Mouse (Mus musculus) MEL (cell line): ENCODE results near the gene Ctns. TPM values are rescaled to one million over a fixed set of nuclear protein-coding genes. Genes with fewer than 3 reads are reported as not detected.

Experiments
- DNase-seq: peaks from one replicate; pipeline ENCODE4 v3.0.0; 2011; ENCODE audit warnings: low read depth, low spot score
- H3K27ac ChIP-seq: 2 replicates; pipeline ENCODE4 v1.5.1; 2012; ENCODE audit warnings: low read depth, mild to moderate bottlenecking, control low read depth, low read length, moderate library complexity; ENCODE audit not compliant: control insufficient read depth
- H3K27me3 ChIP-seq, 2 experiments: fragments of 150-350 bp in 1 of 2; sonication (generic) in 1 of 2; 2 replicates each; pipeline ENCODE4 v1.6.1; 2012; ENCODE audit warnings: low read length in 2 of 2, mild to moderate bottlenecking in 2 of 2, improper control_type of control experiment in 1 of 2, moderate library complexity in 1 of 2; ENCODE audit not compliant: insufficient read depth in 2 of 2, control insufficient read depth in 1 of 2
- H3K36me3 ChIP-seq, 2 experiments: 2 replicates each; pipeline ENCODE4 v1.6.1; 2012 to 2014; ENCODE audit warnings: low read length in 2 of 2, improper control_type of control experiment in 1 of 2, inconsistent platforms in 1 of 2, mild to moderate bottlenecking in 1 of 2; ENCODE audit not compliant: insufficient read depth in 2 of 2, control insufficient read depth in 1 of 2
- H3K4me1 ChIP-seq, 2 experiments: fragments of 150-350 bp in 1 of 2; sonication (generic) in 1 of 2; 2 replicates each; pipeline ENCODE4 v1.6.1; 2012; ENCODE audit warnings: low read length in 2 of 2, improper control_type of control experiment in 1 of 2, mild to moderate bottlenecking in 1 of 2; ENCODE audit not compliant: insufficient read depth in 2 of 2, control insufficient read depth in 1 of 2
- H3K4me3 ChIP-seq, 2 experiments: fragments of 150-350 bp in 1 of 2; sonication (generic) in 1 of 2; 2 replicates each; pipeline ENCODE4 v1.5.1; 2012; ENCODE audit warnings: low read depth in 2 of 2, low read length in 2 of 2, mild to moderate bottlenecking in 2 of 2, moderate library complexity in 2 of 2, control low read depth in 1 of 2, improper control_type of control experiment in 1 of 2; ENCODE audit not compliant: control insufficient read depth in 1 of 2, insufficient read depth in 1 of 2
- H3K79me2 ChIP-seq: 2 replicates; pipeline ENCODE4 v1.6.1; 2012; ENCODE audit warnings: mild to moderate bottlenecking, low read length, moderate library complexity; ENCODE audit not compliant: control insufficient read depth, poor library complexity, insufficient read depth
- H3K9ac ChIP-seq: 2 replicates; pipeline ENCODE4 v1.6.1; 2012; ENCODE audit warnings: low read depth, mild to moderate bottlenecking, control low read depth, low read length, moderate library complexity; ENCODE audit not compliant: control insufficient read depth, poor library complexity, severe bottlenecking
- H3K9me3 ChIP-seq: fragments of 150-350 bp; sonication (generic); replicated peaks from 2 replicates; pipeline ENCODE4 v1.6.1; 2012; ENCODE audit warnings: mild to moderate bottlenecking, low read length, improper control_type of control experiment, moderate library complexity; ENCODE audit not compliant: insufficient read depth
- CTCF ChIP-seq, 3 experiments: IDR thresholded peaks in 2 of 3; conservative IDR thresholded peaks in 1 of 3; 2 replicates each; pipeline ENCODE4 v1.5.1; 2011 to 2012; ENCODE audit warnings: low read length in 3 of 3, low read depth in 2 of 3, mild to moderate bottlenecking in 2 of 3, improper control_type of control experiment in 1 of 3, inconsistent platforms in 1 of 3, mixed read lengths in 1 of 3, moderate library complexity in 1 of 3; ENCODE audit not compliant: control insufficient read depth in 1 of 3, insufficient read depth in 1 of 3, poor library complexity in 1 of 3, severe bottlenecking in 1 of 3
- EP300 ChIP-seq, 2 experiments: IDR thresholded peaks; 2 replicates each; pipeline ENCODE4 v1.6.1; 2011; ENCODE audit warnings: improper control_type of control experiment in 2 of 2, low read length in 2 of 2, low read depth in 1 of 2, mild to moderate bottlenecking in 1 of 2
- GABPA ChIP-seq: IDR thresholded peaks from 2 replicates; pipeline ENCODE4 v1.6.1; 2012; ENCODE audit warnings: low read depth, mild to moderate bottlenecking, inconsistent platforms, low read length, improper control_type of control experiment, moderate library complexity
- GATA1 ChIP-seq: IDR thresholded peaks from 2 replicates; pipeline ENCODE4 v1.6.1; 2011; ENCODE audit warnings: low read depth, low read length, improper control_type of control experiment
- HCFC1 ChIP-seq: IDR thresholded peaks from 2 replicates; pipeline ENCODE4 v1.6.1; 2012; ENCODE audit warnings: low read depth, mild to moderate bottlenecking, inconsistent platforms, low read length, improper control_type of control experiment, moderate library complexity
- KAT2A ChIP-seq: conservative IDR thresholded peaks from 2 replicates; pipeline ENCODE4 v1.6.1; 2012; ENCODE audit warnings: low read depth, low read length, improper control_type of control experiment, inconsistent platforms
- MAFK ChIP-seq: IDR thresholded peaks from 2 replicates; pipeline ENCODE4 v1.6.1; 2011; ENCODE audit warnings: low read depth, mild to moderate bottlenecking, low read length, improper control_type of control experiment, borderline replicate concordance
- MAZ ChIP-seq: IDR thresholded peaks from 2 replicates; pipeline ENCODE4 v1.6.1; 2012; ENCODE audit warnings: low read depth, mild to moderate bottlenecking, inconsistent platforms, low read length, improper control_type of control experiment
- MEF2A ChIP-seq: IDR thresholded peaks from 2 replicates; pipeline ENCODE4 v1.6.1; 2014; ENCODE audit warnings: low read depth, mild to moderate bottlenecking, inconsistent platforms, low read length, improper control_type of control experiment; ENCODE audit not compliant: poor library complexity, insufficient replicate concordance, severe bottlenecking; ENCODE audit errors: extremely low read depth
- MXI1 ChIP-seq: IDR thresholded peaks from 2 replicates; pipeline ENCODE4 v1.6.1; 2011; ENCODE audit warnings: mild to moderate bottlenecking, low read depth, low read length, improper control_type of control experiment
- MYB ChIP-seq: IDR thresholded peaks from 2 replicates; pipeline ENCODE4 v1.6.1; 2011; ENCODE audit warnings: mild to moderate bottlenecking, low read depth, low read length, improper control_type of control experiment
- NELFE ChIP-seq: IDR thresholded peaks from 2 replicates; pipeline ENCODE4 v1.6.1; 2011; ENCODE audit warnings: low read depth, low read length, improper control_type of control experiment
- NRF1 ChIP-seq: IDR thresholded peaks from 2 replicates; pipeline ENCODE4 v1.6.1; 2014; ENCODE audit warnings: low read depth, mild to moderate bottlenecking, inconsistent platforms, low read length, improper control_type of control experiment, moderate library complexity; ENCODE audit not compliant: poor library complexity, insufficient read depth, severe bottlenecking
- POLR2AphosphoS2 ChIP-seq: IDR thresholded peaks from 2 replicates; pipeline ENCODE4 v1.6.1; 2011; ENCODE audit warnings: low read length, improper control_type of control experiment
- POLR2AphosphoS5 ChIP-seq: IDR thresholded peaks from 2 replicates; pipeline ENCODE4 v1.6.1; 2012; ENCODE audit warnings: low read depth, borderline replicate concordance, mild to moderate bottlenecking, inconsistent platforms, low read length, moderate library complexity, mixed read lengths
- RCOR1 ChIP-seq: IDR thresholded peaks from 2 replicates; pipeline ENCODE4 v1.6.1; 2012; ENCODE audit warnings: low read depth, mild to moderate bottlenecking, inconsistent platforms, low read length, improper control_type of control experiment
- TAL1 ChIP-seq: IDR thresholded peaks from 2 replicates; pipeline ENCODE4 v1.6.1; 2012; ENCODE audit warnings: mild to moderate bottlenecking, inconsistent platforms, low read length, moderate library complexity, mixed read lengths
- TBP ChIP-seq: IDR thresholded peaks from 2 replicates; pipeline ENCODE4 v1.8.0; 2011; ENCODE audit warnings: low read depth, low read length, improper control_type of control experiment
- TCF12 ChIP-seq: IDR thresholded peaks from 2 replicates; pipeline ENCODE4 v1.6.1; 2014; ENCODE audit warnings: low read depth, mild to moderate bottlenecking, inconsistent platforms, low read length, improper control_type of control experiment, moderate library complexity
- UBTF ChIP-seq: IDR thresholded peaks from 2 replicates; pipeline ENCODE4 v1.6.1; 2012; ENCODE audit warnings: low read depth, mild to moderate bottlenecking, inconsistent platforms, low read length, improper control_type of control experiment, moderate library complexity, borderline replicate concordance; ENCODE audit not compliant: insufficient read depth
- USF2 ChIP-seq, 2 experiments: IDR thresholded peaks; 2 replicates each; pipeline ENCODE4 v1.6.1; 2011 to 2012; ENCODE audit warnings: improper control_type of control experiment in 2 of 2, low read length in 2 of 2, borderline replicate concordance in 1 of 2, inconsistent platforms in 1 of 2, low read depth in 1 of 2, mild to moderate bottlenecking in 1 of 2; ENCODE audit not compliant: insufficient read depth in 1 of 2
- ZC3H11A ChIP-seq: IDR thresholded peaks from 2 replicates; pipeline ENCODE4 v1.6.1; 2012; ENCODE audit warnings: low read depth, mild to moderate bottlenecking, inconsistent platforms, low read length, improper control_type of control experiment
- ZKSCAN1 ChIP-seq: IDR thresholded peaks from 2 replicates; pipeline ENCODE4 v1.6.1; 2012; ENCODE audit warnings: low read depth, mild to moderate bottlenecking, inconsistent platforms, low read length, improper control_type of control experiment, moderate library complexity
- polyA plus RNA-seq, 2 experiments: library from polyadenylated mRNA; stranded (reverse) in 1 of 2; unstranded in 1 of 2; fragments of >175 nt in 1 of 2; fragments of >200 nt in 1 of 2; gene quantifications; 2 replicates each; pipeline versions ENCODE4 v1.2.1 to v1.2.4; 2012; ENCODE audit warnings: low replicate concordance in 2 of 2, low read depth in 1 of 2; ENCODE audit not compliant: insufficient read length in 2 of 2, insufficient read depth in 1 of 2, missing spikeins in 1 of 2
- total RNA-seq: library from RNA; depleted of rRNA; stranded (reverse); fragments of 300-350 nt; gene quantifications from 2 replicates; pipeline ENCODE4 v1.2.3, GENCODE M21; 2012

Gene Ctns
- total and polyA plus RNA-seq, 3 experiments: 5.4 to 9.4 TPM; not detected in 1

GRCm38 (mm10) chr11:73137116-73137515, 61.7 kb downstream of the Ctns start (continued):
- TF ChIP-seq MAZ (no peak; the same call in 1 of the 2 replicates), ZKSCAN1 (no peak), UBTF (no peak), MYB (no peak), ZC3H11A (no peak), GABPA (no peak), TCF12 (no peak), TAL1 (no peak), NELFE (no peak; the same call in 1 of the 2 replicates), EP300 (IDR thresholded peaks at IDR 0.05; ENCODE audit: low read depth in 1 of 2, low read length in 2 of 2) (peak in 1 of 2 experiments; percentile 24; a peak in 1 of 4 replicates), HCFC1 (peak; percentile 43), POLR2AphosphoS5 (no peak), MAFK (0 out of 2 replicates have a peak, but pooled peaks have one; percentile 4), USF2 (IDR thresholded peaks at IDR 0.05; ENCODE audit: borderline replicate concordance in 1 of 2, insufficient read depth in 1 of 2, low read depth in 1 of 2, low read length in 2 of 2) (no peak)

GRCm38 (mm10) chr11:73136587-73136986, 62.3 kb downstream of the Ctns start:
- H3K9me3 ChIP-seq: no peaks in the 10 kb centered on the region
- peak; percentile 43 for DNase-seq
- H3K79me2 ChIP-seq: peaks cover 58% of the 10 kb centered on the region
- peak overlapping the region; percentile 87 to 97 for H3K4me3 ChIP-seq
- H3K27me3 ChIP-seq: no peaks in the 10 kb centered on the region
- H3K27ac ChIP-seq: no peak overlapping the region
- H3K36me3 ChIP-seq: peaks cover 0 to 44% of the 10 kb centered on the region in 2 experiments; a peak in 3 of 4 replicates
- H3K4me1 ChIP-seq: peaks cover 7 to 45% of the 10 kb centered on the region in 2 experiments
- H3K9ac ChIP-seq: peak overlapping the region; percentile 97
- TF ChIP-seq MEF2A (no peak), RCOR1 (0 out of 2 replicates have a peak, but pooled peaks have one; percentile 28), TBP (no peak), GATA1 (peak; percentile 69), KAT2A (no peak), MAFK (no peak), CTCF (IDR thresholded peaks at IDR 0.05 in 2 of 3, conservative IDR thresholded peaks at IDR 0.05 in 1 of 3; ENCODE audit: control insufficient read depth in 1 of 3, insufficient read depth in 1 of 3, low read depth in 2 of 3, low read length in 3 of 3, poor library complexity in 1 of 3, severe bottlenecking in 1 of 3) (no peak), NRF1 (no peak), POLR2AphosphoS2 (no peak), GABPA (no peak), MXI1 (no peak)
